Mouse (Mus musculus) liver, postnatal 0 days (tissue): Measurements from ENCODE around the gene Sst. TPM values are rescaled to one million over a fixed set of nuclear protein-coding genes. Genes with fewer than 3 reads are reported as not detected.

Experiments used
- ATAC-seq: fragments of 200-750 bp; cut with Nextera tagmentation; 2 replicates; pipeline ENCODE4 v1.8.0; 2017; ENCODE audit warnings: mild to moderate bottlenecking, moderate library complexity
- DNase-seq: peaks from one replicate; pipeline ENCODE4 v3.0.0-alpha.2; 2016
- H3K27ac ChIP-seq: fragments of 300-500 bp; sonication (generic); 2 replicates; pipeline ENCODE4 v1.5.1; 2014; ENCODE audit warnings: antibody characterized with exemption, moderate library complexity, mild to moderate bottlenecking, low read depth
- H3K27me3 ChIP-seq: fragments of 300-500 bp; sonication (generic); 2 replicates; pipeline ENCODE4 v1.6.1; 2014; ENCODE audit warnings: low read length, control low read depth, mixed read lengths; ENCODE audit not compliant: insufficient read depth
- H3K36me3 ChIP-seq: fragments of 300-500 bp; sonication (generic); replicated peaks from 2 replicates; pipeline ENCODE4 v1.6.1; 2014; ENCODE audit warnings: mild to moderate bottlenecking, control low read depth, low read length, moderate library complexity, mixed read lengths; ENCODE audit not compliant: insufficient read depth
- H3K4me1 ChIP-seq: fragments of 300-500 bp; sonication (generic); 2 replicates; pipeline ENCODE4 v1.6.1; 2014; ENCODE audit warnings: antibody characterized with exemption, mild to moderate bottlenecking, control low read depth; ENCODE audit not compliant: insufficient read depth
- H3K4me2 ChIP-seq: fragments of 300-500 bp; sonication (generic); 2 replicates; pipeline ENCODE4 v1.6.1; 2014; ENCODE audit warnings: low read depth, mild to moderate bottlenecking, low read length, moderate library complexity, mixed read lengths
- H3K4me3 ChIP-seq: fragments of 300-500 bp; sonication (generic); 2 replicates; pipeline ENCODE4 v1.5.1; 2014; ENCODE audit warnings: low read depth, low read length
- H3K9ac ChIP-seq: fragments of 300-500 bp; sonication (generic); replicated peaks from 2 replicates; pipeline ENCODE4 v1.6.1; 2014; ENCODE audit warnings: mild to moderate bottlenecking, moderate library complexity
- H3K9me3 ChIP-seq: fragments of 300-500 bp; sonication (generic); 2 replicates; pipeline ENCODE4 v1.6.1; 2016; ENCODE audit warnings: mild to moderate bottlenecking, control low read depth, low read length, mixed read lengths
- CTCF ChIP-seq: sonication (generic); IDR thresholded peaks from 2 replicates; pipeline ENCODE4 v1.5.1; 2016; ENCODE audit warnings: antibody characterized with exemption, low read depth
- EP300 ChIP-seq: IDR thresholded peaks from 2 replicates; pipeline ENCODE4 v1.6.1; 2016; ENCODE audit warnings: antibody characterized with exemption, low read depth, mild to moderate bottlenecking
- WGBS: fragments of 180-500 bp; shearing (Covaris S2); extraction: QIAGEN DNeasy Blood & Tissue Kit; methylation state at CpG from one replicate; pipeline ENCODE4 v1.1.7; 2014; ENCODE audit not compliant: insufficient replicate concordance; 5-methylcytosine and 5-hydroxymethylcytosine counted together
- polyA plus RNA-seq: library from polyadenylated mRNA; unstranded; fragments of >200 nt; fragmentation: Nextera tagmentation; extraction: Ambion mirVana; gene quantifications from 2 replicates; pipeline ENCODE4 v1.2.1, GENCODE M21; 2015

Sst gene
- polyA plus RNA-seq, 1 experiment from 2014 or later, result not detected

GRCm38 (mm10) chr16:23844622-23845021 is 46.1 kb downstream of the Sst start:
- no peak overlapping the region for H3K27ac ChIP-seq
- no peak overlapping the region for H3K4me3 ChIP-seq
- no peaks in the 10 kb centered on the region for H3K9me3 ChIP-seq
- H3K36me3 ChIP-seq, result no peaks in the 10 kb centered on the region
- no peak for DNase-seq
- no peaks in the 10 kb centered on the region for H3K4me1 ChIP-seq
- H3K27me3 ChIP-seq, result no peaks in the 10 kb centered on the region
- ATAC-seq, result no peak
- H3K9ac ChIP-seq, result no peak overlapping the region
- TF ChIP-seq CTCF, result no peak
- TF ChIP-seq EP300, result no peak
- H3K4me2 ChIP-seq, result no peak overlapping the region
- WGBS, result 59% methylated on average over 7 of the region's 7 CpGs

GRCm38 (mm10) chr16:23842609-23843008 is 48.1 kb downstream of the Sst start:
- Histone ChIP-seq H3K4me2 (no peak overlapping the region), H3K36me3 (no peaks in the 10 kb centered on the region), H3K27me3 (no peaks in the 10 kb centered on the region), H3K9ac (no peak overlapping the region), H3K4me3 (no peak overlapping the region), H3K27ac (no peak overlapping the region), H3K9me3 (no peaks in the 10 kb centered on the region), H3K4me1 (no peaks in the 10 kb centered on the region)
- WGBS, result 68% methylated on average over 3 of the region's 3 CpGs
- TF ChIP-seq EP300 (no peak), CTCF (no peak)
- ATAC-seq (no peak), DNase-seq (no peak)

Other genes starting within 250 kb of the Sst start
- not detected in 2 replicates for gene Rtp2, start 41.4 kb upstream of the Sst start, polyA plus RNA-seq
- gene Gm37419, start 97.5 kb upstream of the Sst start, polyA plus RNA-seq, result not detected in 2 replicates
- gene Bcl6, start 97.9 kb upstream of the Sst start, polyA plus RNA-seq, result 0.46 and 0.69 TPM in 2 replicates